Mouse (Mus musculus): ENCODE measurements at regions not wholly inside any gene's neighbourhood (a gene's known extent, or its start where the extent isn't known, plus 50 kb on each side); places are given as distances from the start of the nearest gene placed in this dataset.

DNA sequence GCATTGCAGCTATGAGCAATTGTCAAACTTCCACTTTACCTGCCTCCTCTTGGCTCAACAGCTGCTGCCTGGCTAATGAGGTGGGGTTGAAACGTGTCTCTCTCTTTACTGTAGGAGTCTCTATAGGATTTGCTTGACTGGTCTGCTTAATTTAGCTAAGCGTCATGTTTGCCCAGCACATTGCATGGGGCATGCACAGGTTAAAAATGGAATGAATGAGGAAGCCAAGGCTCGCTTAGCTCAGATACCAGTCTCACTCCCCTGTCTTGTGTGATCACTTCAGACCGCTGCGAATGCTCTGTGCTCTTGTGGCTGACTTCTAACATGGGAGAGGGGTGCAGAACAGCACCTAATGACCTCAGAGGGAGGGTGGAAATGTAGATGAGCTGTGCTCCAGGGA, 332.5 kb downstream of the Rnd3 start:
- no peak for TF ChIP-seq CTCF (IDR thresholded peaks at IDR 0.05; ENCODE audit: low read depth)
- no peak for TF ChIP-seq EP300 (optimal IDR thresholded peaks at IDR 0.05)
